Mouse (Mus musculus): ENCODE data around the gene Zfp688. TPM values are rescaled to one million over a fixed set of nuclear protein-coding genes. Genes with fewer than 3 reads are reported as not detected.
"Not testable (repeated sequence)": the region's sequence is repeated elsewhere in the genome, so short reads cannot be mapped to it uniquely, and the experiment has no call there.

Zfp688 gene
- total and polyA plus RNA-seq, 3 experiments = 8.6 to 18.1 TPM; not detected in 1

- peak; percentile 58 for TF ChIP-seq TCF12 (IDR thresholded peaks at IDR 0.05; ENCODE audit: low read depth, low read length)
- peak; percentile 19 for TF ChIP-seq RAD21 (IDR thresholded peaks at IDR 0.05; ENCODE audit: low read depth, low read length)
- TF ChIP-seq POLR2AphosphoS2 (IDR thresholded peaks at IDR 0.05; ENCODE audit: low read length) = peak; percentile 55; the same call in 1 of the 2 replicates
- peak; percentile 72; the same call in 1 of the 2 replicates for TF ChIP-seq BHLHE40 (IDR thresholded peaks at IDR 0.05; ENCODE audit: borderline replicate concordance, low read depth, low read length)
- TF ChIP-seq NRF1 (IDR thresholded peaks at IDR 0.05; ENCODE audit: insufficient read depth, low read depth, low read length, poor library complexity, severe bottlenecking) = peak; percentile 38; the same call in 1 of the 2 replicates
- peak; percentile 54 for TF ChIP-seq SMC3 (IDR thresholded peaks at IDR 0.05; ENCODE audit: low read depth, low read length)
- TF ChIP-seq USF2 (IDR thresholded peaks at IDR 0.05; ENCODE audit: borderline replicate concordance in 1 of 2, insufficient read depth in 1 of 2, low read depth in 1 of 2, low read length in 2 of 2) = peak in 1 of 2 experiments; percentile 48; a peak in 1 of 4 replicates
- peak; percentile 40 to 81; a peak in 3 of 4 replicates for TF ChIP-seq POLR2A (IDR thresholded peaks at IDR 0.05; ENCODE audit: control insufficient read depth in 1 of 2, insufficient read depth in 1 of 2, low read depth in 1 of 2, low read length in 2 of 2, poor library complexity in 1 of 2)
- TF ChIP-seq MYC (IDR thresholded peaks at IDR 0.05; ENCODE audit: low read depth, low read length) = peak; percentile 50; the same call in 1 of the 2 replicates
- peak; percentile 68 for TF ChIP-seq NELFE (IDR thresholded peaks at IDR 0.05; ENCODE audit: low read depth, low read length)
- 0 out of 2 replicates have a peak, but pooled peaks have one; percentile 3 for TF ChIP-seq MAZ (IDR thresholded peaks at IDR 0.05; ENCODE audit: low read depth, low read length)
- TF ChIP-seq CTCF (IDR thresholded peaks at IDR 0.05 in 2 of 3, conservative IDR thresholded peaks at IDR 0.05 in 1 of 3; ENCODE audit: control insufficient read depth in 1 of 3, insufficient read depth in 1 of 3, low read depth in 2 of 3, low read length in 3 of 3, poor library complexity in 1 of 3, severe bottlenecking in 1 of 3) = peak; percentile 64 to 75 (median 68)
- 0 out of 2 replicates have a peak, but pooled peaks have one; percentile 16 for TF ChIP-seq MXI1 (IDR thresholded peaks at IDR 0.05; ENCODE audit: low read depth, low read length)
- TF ChIP-seq ELF1 (IDR thresholded peaks at IDR 0.05; ENCODE audit: low read depth, low read length) = peak; percentile 88
- peak; percentile 61; the same call in 1 of the 2 replicates for TF ChIP-seq SIN3A (IDR thresholded peaks at IDR 0.05; ENCODE audit: low read length)
- peak; percentile 85 for TF ChIP-seq USF1 (IDR thresholded peaks at IDR 0.05; ENCODE audit: low read depth, low read length)
- TF ChIP-seq TBP (IDR thresholded peaks at IDR 0.05; ENCODE audit: low read depth, low read length) = peak; percentile 65
- TF ChIP-seq HCFC1 (IDR thresholded peaks at IDR 0.05; ENCODE audit: low read depth, low read length) = peak; percentile 88
- not testable (repeated sequence) for H3K4me1 ChIP-seq (ENCODE audit: control insufficient read depth in 1 of 2, insufficient read depth in 2 of 2, low read length in 2 of 2); H3K9me3 ChIP-seq (replicated peaks; ENCODE audit: insufficient read depth, low read length); H3K79me2 ChIP-seq (ENCODE audit: control insufficient read depth, insufficient read depth, low read length, poor library complexity); H3K36me3 ChIP-seq (ENCODE audit: control insufficient read depth in 1 of 2, insufficient read depth in 2 of 2, low read length in 2 of 2); H3K27me3 ChIP-seq (ENCODE audit: control insufficient read depth in 1 of 2, insufficient read depth in 2 of 2, low read length in 2 of 2)
- peak within 1 kb of the TSS; percentile 46 for H3K27ac ChIP-seq (ENCODE audit: control insufficient read depth, low read depth, low read length)
- DNase-seq (ENCODE audit: low read depth, low spot score) = peak; percentile 93
- peak within 1 kb of the TSS; percentile 89 to 90 for H3K4me3 ChIP-seq (ENCODE audit: control insufficient read depth in 1 of 2, insufficient read depth in 1 of 2, low read depth in 2 of 2, low read length in 2 of 2)
- peak within 1 kb of the TSS; percentile 84 for H3K9ac ChIP-seq (ENCODE audit: control insufficient read depth, low read depth, low read length, poor library complexity, severe bottlenecking)
Measured at GRCm38 (mm10) chr7:127406002-127406987, 15.6 kb downstream of the Zfp688 start, which contains the start of gene Zfp764. Zfp764 (minus strand) TSS chr7:127406822.

GRCm38 (mm10) chr7:127404101-127404500 lies 17.8 kb downstream of the Zfp688 start:
- not testable (repeated sequence) for H3K79me2 ChIP-seq (ENCODE audit: control insufficient read depth, insufficient read depth, low read length, poor library complexity); H3K4me3 ChIP-seq (ENCODE audit: control insufficient read depth in 1 of 2, insufficient read depth in 1 of 2, low read depth in 2 of 2, low read length in 2 of 2); H3K9me3 ChIP-seq (replicated peaks; ENCODE audit: insufficient read depth, low read length); H3K27me3 ChIP-seq (ENCODE audit: control insufficient read depth in 1 of 2, insufficient read depth in 2 of 2, low read length in 2 of 2); H3K27ac ChIP-seq (ENCODE audit: control insufficient read depth, low read depth, low read length); DNase-seq (ENCODE audit: low read depth, low spot score); H3K9ac ChIP-seq (ENCODE audit: control insufficient read depth, low read depth, low read length, poor library complexity, severe bottlenecking)
- Histone ChIP-seq H3K36me3 (ENCODE audit: control insufficient read depth in 1 of 2, insufficient read depth in 2 of 2, low read length in 2 of 2) (peaks cover 0 to 19% of the 10 kb centered on the region in 2 experiments; a peak in 2 of 4 replicates), H3K4me1 (ENCODE audit: control insufficient read depth in 1 of 2, insufficient read depth in 2 of 2, low read length in 2 of 2) (peaks cover 10 to 19% of the 10 kb centered on the region in 2 experiments)
